Mouse (Mus musculus) heart, postnatal 4 days (tissue): ENCODE results near the gene Myrip. TPM values are rescaled to one million over a fixed set of nuclear protein-coding genes. Genes with fewer than 3 reads are reported as not detected.

Source experiments
- total RNA-seq, 2 experiments: library from RNA; stranded (reverse); gene quantifications; 2 replicates each; pipeline ENCODE4 v1.2.3; 2021

Gene Myrip
- total RNA-seq, 2 experiments from 2014 or later: 1.2 to 1.3 TPM

Other genes starting within 250 kb of the Myrip start
- gene Cx3cr1, start 231.6 kb upstream of the Myrip start, total RNA-seq: 1 to 10 TPM; 4.8 to 6.5 TPM
- gene Ccr8, start 209.4 kb upstream of the Myrip start, total RNA-seq: not detected
- 1 to 10 TPM; 8.3 to 8.8 TPM for gene Slc25a38, start 191.1 kb upstream of the Myrip start, total RNA-seq
- gene Rpsa, start 173.8 kb upstream of the Myrip start, total RNA-seq: 100 to 1,000 TPM; 837 to 845 TPM
- not detected for gene Mobp, start 151.8 kb upstream of the Myrip start, total RNA-seq
- gene Eif1b, start 190.7 kb downstream of the Myrip start, total RNA-seq: 10 to 100 TPM; 64.6 to 68.6 TPM
- under 1 TPM; 0.07 to 0.09 TPM for gene Entpd3, start 238.3 kb downstream of the Myrip start, total RNA-seq